Mouse (Mus musculus) forebrain, embryonic 13.5 days (tissue): ENCODE results near the gene Bag5. TPM values are rescaled to one million over a fixed set of nuclear protein-coding genes. Genes with fewer than 3 reads are reported as not detected.
"Not testable (repeated sequence)": the region's sequence is repeated elsewhere in the genome, so short reads cannot be mapped to it uniquely, and the experiment has no call there.

ENCODE experiments used
- ATAC-seq: fragments of 200-750 bp; cut with Nextera tagmentation; 2 replicates; pipeline ENCODE4 v1.8.0; 2017
- H3K27ac ChIP-seq: fragments of 300-500 bp; sonication (generic); 2 replicates; pipeline ENCODE4 v1.5.1; 2015; ENCODE audit warnings: inconsistent platforms, mild to moderate bottlenecking, moderate library complexity
- H3K27me3 ChIP-seq: fragments of 300-500 bp; sonication (generic); 2 replicates; pipeline ENCODE4 v1.6.1; 2015; ENCODE audit warnings: mild to moderate bottlenecking, inconsistent platforms
- H3K36me3 ChIP-seq: fragments of 300-500 bp; sonication (generic); 2 replicates; pipeline ENCODE4 v1.6.1; 2015; ENCODE audit warnings: mild to moderate bottlenecking, inconsistent platforms; ENCODE audit not compliant: poor library complexity, severe bottlenecking
- H3K4me1 ChIP-seq: fragments of 300-500 bp; sonication (generic); 2 replicates; pipeline ENCODE4 v1.6.1; 2015; ENCODE audit warnings: inconsistent platforms
- H3K4me2 ChIP-seq: fragments of 300-500 bp; sonication (generic); 2 replicates; pipeline ENCODE4 v1.6.1; 2015; ENCODE audit warnings: inconsistent platforms, mild to moderate bottlenecking, moderate library complexity
- H3K4me3 ChIP-seq: fragments of 300-500 bp; sonication (generic); 2 replicates; pipeline ENCODE4 v1.5.1; 2015; ENCODE audit warnings: mild to moderate bottlenecking, inconsistent platforms
- H3K9ac ChIP-seq: fragments of 300-500 bp; sonication (generic); 2 replicates; pipeline ENCODE4 v1.6.1; 2015; ENCODE audit warnings: mild to moderate bottlenecking, inconsistent platforms
- H3K9me3 ChIP-seq: fragments of 300-500 bp; sonication (generic); replicated peaks from 2 replicates; pipeline ENCODE4 v1.6.1; 2016; ENCODE audit warnings: inconsistent platforms
- WGBS: fragments of 180-500 bp; shearing (Covaris S2); methylation state at CpG from one replicate; pipeline ENCODE4 v1.1.7; 2015; 5-methylcytosine and 5-hydroxymethylcytosine counted together
- polyA plus RNA-seq: library from polyadenylated mRNA; unstranded; fragments of >200 nt; fragmentation: Nextera tagmentation; extraction: Ambion mirVana; gene quantifications from 2 replicates; pipeline ENCODE4 v1.2.1, GENCODE M21; 2015

The Bag5 gene
- polyA plus RNA-seq, 1 experiment from 2014 or later = 62.1 TPM

- no peak overlapping the region for H3K9ac ChIP-seq
- no peak for ATAC-seq
- 87% methylated on average over 6 of the region's 6 CpGs for WGBS
Observed at GRCm38 (mm10) chr12:111752491-111752890, 39.4 kb upstream of the Bag5 start.

GRCm38 (mm10) chr12:111750739-111751138 is 37.7 kb upstream of the Bag5 start:
- no peak overlapping the region for H3K9ac ChIP-seq
- no peak overlapping the region for H3K27ac ChIP-seq
- H3K36me3 ChIP-seq = no peaks in the 10 kb centered on the region
- no peaks in the 10 kb centered on the region for H3K27me3 ChIP-seq
- no peaks in the 10 kb centered on the region for H3K9me3 ChIP-seq
- 99% methylated on average over 3 of the region's 3 CpGs for WGBS
- no peaks in the 10 kb centered on the region for H3K4me1 ChIP-seq
- no peak overlapping the region for H3K4me3 ChIP-seq
- no peak for ATAC-seq
- no peak overlapping the region for H3K4me2 ChIP-seq

More at GRCm38 (mm10) chr12:111752491-111752890, 39.4 kb upstream of the Bag5 start:
- H3K4me3 ChIP-seq = no peak overlapping the region
- H3K36me3 ChIP-seq = no peaks in the 10 kb centered on the region
- H3K4me2 ChIP-seq = no peak overlapping the region
- no peak overlapping the region for H3K27ac ChIP-seq
- H3K4me1 ChIP-seq = no peaks in the 10 kb centered on the region
- no peaks in the 10 kb centered on the region for H3K9me3 ChIP-seq
- H3K27me3 ChIP-seq = no peaks in the 10 kb centered on the region

GRCm38 (mm10) chr12:111747421-111747820 is 34.4 kb upstream of the Bag5 start:
- ATAC-seq = no peak
- no peak overlapping the region for H3K4me2 ChIP-seq
- no peak overlapping the region for H3K4me3 ChIP-seq
- 0 out of 2 replicates have a peak, but pooled peaks cover 2% of the 10 kb centered on the region for H3K36me3 ChIP-seq
- no peaks in the 10 kb centered on the region for H3K9me3 ChIP-seq
- H3K27me3 ChIP-seq = no peaks in the 10 kb centered on the region
- H3K9ac ChIP-seq = no peak overlapping the region
- H3K27ac ChIP-seq = no peak overlapping the region
- peaks cover 3% of the 10 kb centered on the region; the same call in 1 of the 2 replicates for H3K4me1 ChIP-seq
- 81% methylated on average over 7 of the region's 7 CpGs for WGBS

- Histone ChIP-seq H3K4me1 (peaks cover 3% of the 10 kb centered on the region; the same call in 1 of the 2 replicates), H3K9ac (no peak overlapping the region), H3K36me3 (0 out of 2 replicates have a peak, but pooled peaks cover 2% of the 10 kb centered on the region), H3K27me3 (no peaks in the 10 kb centered on the region), H3K4me2 (no peak overlapping the region), H3K27ac (no peak overlapping the region), H3K4me3 (no peak overlapping the region), H3K9me3 (no peaks in the 10 kb centered on the region)
- ATAC-seq = no peak
- WGBS = 81% methylated on average over 5 of the region's 5 CpGs
Observed at GRCm38 (mm10) chr12:111746091-111746490, 33.0 kb upstream of the Bag5 start.

- no peak overlapping the region for H3K9ac ChIP-seq
- no peak for ATAC-seq
- H3K4me1 ChIP-seq = peaks cover 3% of the 10 kb centered on the region; the same call in 1 of the 2 replicates
- H3K27me3 ChIP-seq = no peaks in the 10 kb centered on the region
- WGBS = 88% methylated on average over 6 of the region's 6 CpGs
- no peak overlapping the region for H3K4me3 ChIP-seq
- H3K9me3 ChIP-seq = no peaks in the 10 kb centered on the region
- no peak overlapping the region for H3K4me2 ChIP-seq
- no peak overlapping the region for H3K27ac ChIP-seq
- 0 out of 2 replicates have a peak, but pooled peaks cover 2% of the 10 kb centered on the region for H3K36me3 ChIP-seq
Observed at GRCm38 (mm10) chr12:111745274-111745673, 32.2 kb upstream of the Bag5 start.

GRCm38 (mm10) chr12:111743981-111744423 is 30.9 kb upstream of the Bag5 start:
- Histone ChIP-seq H3K4me2 (no peak overlapping the region), H3K9ac (peak overlapping the region; percentile 27; the same call in 1 of the 2 replicates), H3K4me1 (peaks cover 3% of the 10 kb centered on the region; the same call in 1 of the 2 replicates), H3K27ac (no peak overlapping the region), H3K4me3 (no peak overlapping the region), H3K36me3 (0 out of 2 replicates have a peak, but pooled peaks cover 2% of the 10 kb centered on the region), H3K27me3 (no peaks in the 10 kb centered on the region), H3K9me3 (no peaks in the 10 kb centered on the region)
- no peak for ATAC-seq
- WGBS = 72% methylated on average over 11 of the region's 11 CpGs

GRCm38 (mm10) chr12:111743419-111743818 is 30.4 kb upstream of the Bag5 start:
- Histone ChIP-seq H3K27me3 (no peaks in the 10 kb centered on the region), H3K4me3 (no peak overlapping the region), H3K27ac (no peak overlapping the region), H3K4me2 (no peak overlapping the region), H3K9me3 (no peaks in the 10 kb centered on the region), H3K36me3 (0 out of 2 replicates have a peak, but pooled peaks cover 2% of the 10 kb centered on the region), H3K4me1 (peaks cover 3% of the 10 kb centered on the region; the same call in 1 of the 2 replicates), H3K9ac (no peak overlapping the region)
- ATAC-seq = no peak
- 78% methylated on average over 2 of the region's 2 CpGs for WGBS

- Histone ChIP-seq H3K4me1 (peaks cover 3% of the 10 kb centered on the region; the same call in 1 of the 2 replicates), H3K36me3 (0 out of 2 replicates have a peak, but pooled peaks cover 2% of the 10 kb centered on the region), H3K27ac (no peak overlapping the region), H3K4me3 (no peak overlapping the region), H3K9me3 (no peaks in the 10 kb centered on the region), H3K9ac (no peak overlapping the region), H3K4me2 (no peak overlapping the region), H3K27me3 (no peaks in the 10 kb centered on the region)
- no peak for ATAC-seq
- WGBS = 87% methylated on average over 8 of the region's 8 CpGs
Observed at GRCm38 (mm10) chr12:111741338-111741737, 28.3 kb upstream of the Bag5 start.

GRCm38 (mm10) chr12:111738754-111739153 is 25.7 kb upstream of the Bag5 start:
- WGBS = 7% methylated on average over 3 of the region's 3 CpGs
- H3K9me3 ChIP-seq = no peaks in the 10 kb centered on the region
- no peak for ATAC-seq

GRCm38 (mm10) chr12:111737370-111737769 is 24.3 kb upstream of the Bag5 start:
- 65% methylated on average over 9 of the region's 9 CpGs for WGBS
- H3K4me2 ChIP-seq = no peak overlapping the region
- no peaks in the 10 kb centered on the region for H3K27me3 ChIP-seq
- no peaks in the 10 kb centered on the region for H3K36me3 ChIP-seq
- H3K4me1 ChIP-seq = peaks cover 6% of the 10 kb centered on the region
- H3K4me3 ChIP-seq = no peak overlapping the region
- no peak overlapping the region for H3K9ac ChIP-seq
- no peak overlapping the region for H3K27ac ChIP-seq
- ATAC-seq = no peak
- no peaks in the 10 kb centered on the region for H3K9me3 ChIP-seq

More at GRCm38 (mm10) chr12:111738754-111739153, 25.7 kb upstream of the Bag5 start:
- Histone ChIP-seq H3K4me2 (no peak overlapping the region), H3K4me1 (no peaks in the 10 kb centered on the region), H3K9ac (no peak overlapping the region), H3K36me3 (0 out of 2 replicates have a peak, but pooled peaks cover 2% of the 10 kb centered on the region), H3K27me3 (no peaks in the 10 kb centered on the region), H3K27ac (no peak overlapping the region), H3K4me3 (no peak overlapping the region)

- not testable (repeated sequence) for H3K27ac ChIP-seq, H3K36me3 ChIP-seq, H3K4me2 ChIP-seq, ATAC-seq, H3K27me3 ChIP-seq, H3K9ac ChIP-seq, H3K9me3 ChIP-seq, H3K4me3 ChIP-seq
- WGBS = 89% methylated on average over 8 of the region's 8 CpGs
- H3K4me1 ChIP-seq = peaks cover 10% of the 10 kb centered on the region
Observed at GRCm38 (mm10) chr12:111736676-111737075, 23.6 kb upstream of the Bag5 start.

- H3K9ac ChIP-seq = no peak overlapping the region
- H3K27ac ChIP-seq = no peak overlapping the region
- H3K36me3 ChIP-seq = peaks cover 10% of the 10 kb centered on the region
- WGBS = 92% methylated on average over 3 of the region's 3 CpGs
- H3K4me1 ChIP-seq = peaks cover 10% of the 10 kb centered on the region
- ATAC-seq = no peak
- H3K4me2 ChIP-seq = no peak overlapping the region
- no peak overlapping the region for H3K4me3 ChIP-seq
- H3K9me3 ChIP-seq = no peaks in the 10 kb centered on the region
- no peaks in the 10 kb centered on the region for H3K27me3 ChIP-seq
Observed at GRCm38 (mm10) chr12:111734912-111735311, 21.9 kb upstream of the Bag5 start.

GRCm38 (mm10) chr12:111732921-111733320 is 19.9 kb upstream of the Bag5 start:
- Histone ChIP-seq H3K4me3 (no peak overlapping the region), H3K4me2 (peak overlapping the region; percentile 46; the same call in 1 of the 2 replicates), H3K9ac (peak overlapping the region; percentile 10), H3K9me3 (no peaks in the 10 kb centered on the region), H3K27ac (no peak overlapping the region), H3K27me3 (no peaks in the 10 kb centered on the region), H3K4me1 (peaks cover 10% of the 10 kb centered on the region), H3K36me3 (peaks cover 20% of the 10 kb centered on the region)
- WGBS = 59% methylated on average over 5 of the region's 5 CpGs
- no peak for ATAC-seq
